Mouse (Mus musculus): ENCODE measurements at regions not wholly inside any gene's neighbourhood (a gene's known extent, or its start where the extent isn't known, plus 50 kb on each side); places are given as distances from the start of the nearest gene placed in this dataset.

DNA sequence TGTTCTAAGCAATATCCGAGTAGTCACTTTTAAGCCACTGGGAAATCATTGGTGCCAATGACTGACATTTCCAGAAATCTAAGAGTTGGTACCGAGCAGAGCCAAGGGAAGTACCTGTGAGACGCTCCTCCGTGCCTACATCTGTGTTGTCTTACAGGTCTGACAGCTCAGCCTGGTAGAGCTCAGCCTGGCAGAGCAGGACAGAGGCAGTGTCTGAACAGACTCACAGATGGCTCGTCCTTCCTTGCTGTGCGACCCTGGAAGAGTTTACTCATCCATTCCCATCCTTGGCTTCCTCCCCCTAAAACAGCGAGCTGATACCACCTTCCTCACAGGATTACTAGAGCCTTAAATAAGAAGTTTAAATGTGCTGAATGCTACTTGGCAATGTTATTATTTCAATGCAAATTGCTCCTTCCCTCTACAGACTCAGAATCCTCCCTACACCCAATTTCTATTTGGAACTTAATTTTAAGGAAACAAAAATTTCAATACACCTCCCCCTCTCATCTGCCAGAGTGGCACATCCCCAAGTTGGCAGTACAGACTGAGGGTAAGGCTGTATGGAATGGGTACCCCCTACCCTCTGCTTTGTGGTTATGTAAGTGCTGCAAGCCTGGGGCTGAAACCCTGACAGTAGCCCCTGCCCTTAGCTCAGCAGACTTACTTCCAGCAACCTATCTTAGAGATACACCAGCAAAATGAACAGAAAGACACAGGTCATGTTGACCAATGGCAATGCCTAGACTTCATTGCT is 119.9 kb upstream of the Cacna2d3 start:
- TF ChIP-seq CTCF (IDR thresholded peaks at IDR 0.05; ENCODE audit: low read depth) (no peak), EP300 (IDR thresholded peaks at IDR 0.05; ENCODE audit: low read depth) (no peak)

Measured in heart, postnatal 0 days (tissue).